Mouse (Mus musculus) A20 (cell line): ENCODE results near the gene Ddx58.

Experiments used
- DNase-seq: peaks from one replicate; pipeline ENCODE4 v3.0.0-alpha.2; 2011; ENCODE audit warnings: low read depth, low spot score

Gene Ddx58

DNA sequence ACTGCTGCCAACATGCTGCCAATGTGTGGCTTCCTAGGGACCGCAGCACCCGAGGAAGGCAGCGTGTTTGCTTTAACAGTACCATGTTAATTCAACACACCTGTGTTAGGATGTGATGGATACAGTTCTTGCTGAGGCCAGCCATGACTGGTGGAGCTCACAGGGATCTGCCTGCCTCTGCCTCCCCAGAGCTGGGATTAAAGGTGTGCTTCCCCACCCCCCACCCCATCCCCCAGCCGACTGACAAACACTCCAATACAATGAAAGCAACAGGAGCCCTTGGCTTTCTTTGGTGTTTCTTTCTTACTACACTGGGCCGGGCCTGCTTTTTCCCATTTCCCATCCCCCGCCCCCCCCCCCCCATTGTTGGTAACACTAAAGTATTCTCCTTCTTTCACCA, 5.4 kb downstream of the Ddx58 start:
- no peak for DNase-seq

DNA sequence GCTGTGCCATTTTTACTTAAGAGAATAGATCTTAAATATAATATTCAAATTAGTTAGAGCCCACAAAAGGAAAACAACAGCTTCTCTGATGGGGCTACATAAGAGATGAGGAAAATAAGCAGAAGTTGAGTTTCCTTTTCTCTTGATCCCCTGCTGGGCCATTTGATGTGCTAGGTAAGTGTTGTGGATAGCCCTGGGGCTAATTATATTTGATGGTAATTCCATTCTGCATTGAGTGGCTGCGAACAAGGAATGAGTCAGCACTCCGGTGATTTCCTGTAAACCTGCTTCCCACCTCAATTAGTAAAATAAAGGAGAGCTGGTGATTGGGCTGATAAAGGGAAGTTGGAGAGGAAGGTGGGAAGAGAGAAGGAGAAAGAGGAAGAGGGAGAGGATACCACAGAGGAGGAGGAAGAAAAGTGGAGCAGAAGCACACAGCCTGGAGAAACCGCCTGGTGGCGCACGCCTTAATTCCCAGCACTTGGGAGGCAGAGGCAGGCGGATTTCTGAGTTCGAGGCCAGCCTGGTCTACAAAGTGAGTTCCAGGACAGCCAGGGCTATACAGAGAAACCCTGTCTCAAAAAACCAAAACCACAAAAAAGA, 6.5 kb downstream of the Ddx58 start:
- DNase-seq, result peak; percentile 38

DNA sequence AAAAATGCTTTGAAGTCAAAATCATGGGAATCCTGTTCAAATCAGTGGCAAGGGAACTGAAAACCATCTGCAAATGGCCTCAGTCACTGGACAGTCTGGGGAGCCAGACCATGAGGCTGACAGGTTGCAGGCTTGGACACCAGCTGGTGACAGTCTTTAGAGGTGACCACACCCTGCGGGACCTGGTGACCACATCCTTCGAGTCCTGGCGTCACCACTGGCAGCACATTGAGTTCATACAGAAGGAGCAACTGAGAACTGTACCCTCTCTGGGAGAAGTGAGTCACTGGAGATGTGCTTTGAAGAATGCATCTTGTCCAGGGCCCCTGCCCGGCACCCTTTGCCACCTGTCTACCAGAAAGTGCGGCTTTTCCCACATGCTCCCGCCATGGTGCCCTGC, 9.9 kb downstream of the Ddx58 start:
- no peak for DNase-seq

DNA sequence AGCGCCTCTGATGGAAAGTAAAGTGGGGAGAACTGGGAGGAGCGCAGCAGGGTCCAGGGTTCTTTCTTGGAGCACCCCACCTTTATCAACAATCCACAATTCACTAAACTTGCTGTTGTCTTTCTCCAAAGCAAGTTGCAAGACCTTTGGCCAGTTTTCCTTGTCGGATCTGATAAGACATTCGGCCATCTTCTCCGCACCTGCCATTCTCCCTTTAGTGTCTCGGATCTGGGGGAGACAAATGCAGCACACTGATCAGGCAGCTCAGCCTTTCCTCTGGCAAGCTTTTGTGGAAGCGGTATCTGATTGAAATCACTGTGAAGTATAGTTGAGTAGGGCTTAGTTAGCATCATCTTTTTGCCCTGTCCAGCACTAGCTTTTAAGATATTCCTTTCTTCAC, 11.7 kb downstream of the Ddx58 start:
- DNase-seq, result no peak

DNA sequence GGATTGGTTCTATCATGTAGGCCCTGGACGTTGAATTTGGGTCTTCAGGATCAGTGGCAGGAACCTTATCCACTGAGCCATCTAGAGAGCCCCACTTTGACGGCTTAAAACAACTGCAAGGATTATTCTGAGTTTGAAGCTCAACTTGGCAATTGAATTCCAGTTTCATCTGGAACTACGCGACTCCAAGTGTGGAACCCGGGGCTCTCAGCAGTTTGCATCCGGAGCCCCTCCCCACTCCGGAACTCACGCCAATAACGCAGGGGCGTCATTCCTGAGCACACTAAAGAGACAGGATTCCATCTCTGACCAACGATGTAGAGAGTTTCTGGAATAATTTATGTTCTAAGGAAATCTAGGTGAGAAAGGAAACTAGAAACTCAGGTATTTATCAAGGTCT, 12.5 kb downstream of the Ddx58 start:
- no peak for DNase-seq

DNA sequence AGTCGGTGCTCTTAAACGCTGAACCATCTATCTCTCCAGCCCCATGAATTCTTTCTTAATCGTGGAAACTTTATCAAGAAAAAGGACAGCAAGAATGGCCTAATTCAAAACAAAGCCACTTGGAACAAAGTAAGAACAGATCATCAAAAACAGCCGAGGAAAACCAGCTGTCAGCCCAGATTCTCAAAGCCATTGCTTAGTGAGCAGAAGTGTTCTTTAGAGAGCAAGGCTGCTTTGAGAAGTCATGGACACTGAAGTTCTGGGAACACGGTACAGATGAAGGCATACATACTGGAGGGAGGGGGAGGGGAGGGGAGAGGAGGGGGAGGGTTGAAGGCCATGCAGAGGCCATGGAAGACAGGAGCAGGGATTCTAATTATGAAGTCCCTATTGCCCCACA, 13.5 kb downstream of the Ddx58 start:
- DNase-seq, result no peak

DNA sequence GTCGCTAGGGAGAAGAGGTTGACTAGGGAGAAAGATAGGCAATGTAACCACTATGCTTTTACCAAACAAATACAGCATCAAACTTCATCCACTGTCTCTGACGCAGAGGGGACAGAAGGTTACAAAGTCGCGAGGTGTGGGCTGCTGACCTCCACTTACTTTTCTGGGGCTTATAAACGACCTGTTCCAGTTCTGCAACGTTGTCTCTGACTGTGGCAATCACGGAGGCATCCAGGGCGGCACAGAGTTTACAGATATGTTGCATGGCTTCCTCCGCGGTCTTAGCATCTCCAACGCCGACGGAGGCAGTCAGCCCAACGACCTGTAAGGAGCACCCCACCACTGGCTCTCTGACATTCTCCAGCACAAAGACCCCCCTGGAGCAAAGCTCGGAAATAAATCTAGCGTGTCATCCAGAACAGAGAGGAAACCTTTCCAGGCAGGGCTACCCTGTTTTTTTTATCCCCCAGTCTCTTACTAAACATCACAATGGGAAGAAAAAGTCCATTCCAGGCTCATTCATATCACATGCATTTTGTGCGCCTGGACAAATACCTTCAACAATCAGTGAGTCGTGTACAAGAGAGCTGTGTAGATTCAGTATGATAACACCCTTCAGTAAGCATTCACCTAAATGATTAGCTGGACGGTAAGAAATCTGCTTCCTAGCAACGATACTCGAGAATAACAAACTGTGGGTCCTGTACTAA, 17.6 kb downstream of the Ddx58 start:
- DNase-seq, result no peak

DNA sequence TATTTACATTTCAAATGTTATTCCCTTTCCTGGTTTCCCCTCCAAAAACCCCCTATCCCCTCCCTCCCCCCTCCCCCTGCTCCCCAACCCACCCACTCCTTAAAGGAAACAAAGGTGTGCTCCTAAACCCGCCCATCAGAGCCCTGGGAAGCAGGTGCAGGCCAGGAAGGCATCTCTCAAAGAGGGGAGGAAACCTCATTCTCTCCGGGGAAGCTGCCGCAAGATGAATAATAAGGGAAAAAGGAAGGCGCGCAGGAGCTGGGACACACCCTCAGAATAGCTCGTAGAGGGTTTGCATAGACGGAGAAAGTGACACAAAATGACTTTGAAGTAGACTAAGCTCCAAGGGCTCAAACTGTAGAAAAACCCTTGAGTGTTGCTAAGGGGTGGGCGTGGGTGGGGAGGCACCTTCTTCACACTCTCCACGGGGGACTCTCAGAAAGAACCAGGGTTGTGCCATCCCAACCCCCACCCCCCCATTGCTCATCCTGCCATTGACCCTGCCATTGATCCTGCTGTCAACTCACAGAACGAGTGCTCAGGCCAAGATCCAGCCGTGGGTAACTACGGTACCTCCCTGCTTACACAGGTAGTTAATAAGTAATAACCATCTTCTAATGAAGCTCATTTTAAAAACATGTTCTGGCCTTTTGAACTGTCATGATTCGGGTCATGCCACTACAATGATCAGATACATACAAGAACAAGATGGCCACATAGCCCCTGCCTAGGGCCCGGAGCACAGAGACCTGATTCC, 18.4 kb downstream of the Ddx58 start:
- DNase-seq, result no peak

DNA sequence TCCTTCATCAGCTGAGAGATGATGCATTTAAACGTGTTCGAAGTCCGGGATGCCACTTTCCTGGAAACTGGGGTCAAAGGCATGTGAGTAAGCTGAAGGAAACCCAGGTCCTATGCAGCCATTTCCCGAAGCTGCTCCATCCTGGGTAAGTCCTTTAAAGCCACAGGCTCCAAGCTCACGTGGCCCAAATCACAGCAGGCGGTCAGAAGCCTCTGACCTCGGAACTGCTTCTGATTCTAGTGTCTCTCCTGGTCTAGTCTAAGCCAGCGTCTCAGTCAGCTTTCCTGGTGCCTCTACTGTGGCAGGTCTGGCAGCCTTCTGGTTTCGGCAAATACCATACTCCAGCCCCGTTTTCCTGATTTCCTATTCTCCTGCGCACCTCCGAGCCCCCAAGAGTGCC, 19.2 kb downstream of the Ddx58 start:
- DNase-seq, result no peak

DNA sequence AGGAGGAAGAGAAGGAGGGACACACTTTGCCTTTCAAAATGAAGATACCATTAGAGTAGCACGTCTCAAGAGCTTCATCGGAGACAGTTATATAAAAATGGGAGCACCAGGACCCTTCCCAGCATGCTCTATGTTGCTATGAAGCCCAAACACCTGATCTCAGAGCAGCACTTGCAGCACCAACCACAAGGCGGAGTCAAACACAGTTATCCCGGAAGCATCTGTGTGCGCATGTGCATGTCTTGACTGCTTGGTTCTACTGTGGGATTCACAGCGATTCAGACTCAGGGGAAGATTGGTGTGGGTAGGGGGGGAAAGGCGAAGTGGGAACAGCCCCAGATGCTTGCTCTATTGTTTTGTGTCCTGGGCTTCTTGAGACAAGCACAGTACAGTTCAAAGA, 21.2 kb downstream of the Ddx58 start:
- peak; percentile 82 for DNase-seq

DNA sequence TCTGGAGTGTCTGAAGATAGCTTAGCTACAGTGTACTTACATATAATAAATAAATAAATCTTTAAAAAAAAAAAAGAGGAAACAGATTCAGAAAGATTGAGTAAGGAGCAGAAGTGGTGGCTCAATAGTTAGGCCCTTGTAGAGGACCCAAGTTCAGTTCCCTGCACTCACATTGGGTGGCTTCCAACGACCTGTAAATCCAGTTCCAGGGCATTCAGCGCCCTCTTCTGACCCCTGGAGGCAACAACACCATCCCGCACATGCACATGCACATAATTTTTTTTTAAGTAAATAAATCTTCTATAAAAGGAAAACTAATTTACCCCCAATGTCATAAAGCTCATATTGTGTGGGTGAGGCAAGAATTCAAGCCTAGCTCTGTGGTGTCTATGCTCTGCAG, 21.7 kb downstream of the Ddx58 start:
- DNase-seq, result peak; percentile 44

DNA sequence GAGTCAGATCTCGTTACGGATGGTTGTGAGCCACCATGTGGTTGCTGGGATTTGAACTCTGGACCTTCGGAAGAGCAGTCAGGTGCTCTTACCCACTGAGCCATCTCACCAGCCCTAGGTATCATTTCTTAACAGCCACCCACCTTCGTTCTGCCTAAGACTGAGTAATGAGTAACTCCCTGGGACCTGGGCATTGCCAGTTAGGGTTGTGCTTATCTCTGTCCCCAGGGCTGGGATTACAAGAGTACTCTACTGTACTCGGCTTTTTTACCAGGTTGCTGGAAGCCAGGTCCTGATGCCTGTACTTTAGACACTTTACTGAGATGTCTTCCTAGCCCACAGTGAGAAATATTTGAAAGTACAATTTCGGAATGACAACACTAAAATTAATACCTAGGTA, 27.5 kb downstream of the Ddx58 start:
- no peak for DNase-seq

DNA sequence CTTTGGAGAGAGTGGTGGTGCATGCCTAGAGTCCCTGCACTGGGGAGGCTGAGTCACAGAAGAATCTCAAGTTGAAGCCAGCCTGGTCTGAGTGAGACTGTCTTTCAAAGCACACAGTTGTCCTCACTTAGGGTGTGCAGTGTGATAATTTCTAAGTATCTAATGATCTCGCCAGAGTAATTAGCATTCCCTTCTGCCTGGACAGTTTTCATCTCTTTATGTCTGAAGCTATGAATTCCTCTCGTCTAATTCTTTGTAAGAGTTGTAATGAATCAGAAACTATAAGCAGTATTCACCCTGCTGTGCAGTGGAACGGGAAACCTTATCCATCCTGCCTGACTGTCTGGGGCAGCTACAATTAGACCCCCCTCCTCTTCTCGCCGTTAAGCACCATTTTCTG, 31.9 kb downstream of the Ddx58 start:
- DNase-seq, result no peak

DNA sequence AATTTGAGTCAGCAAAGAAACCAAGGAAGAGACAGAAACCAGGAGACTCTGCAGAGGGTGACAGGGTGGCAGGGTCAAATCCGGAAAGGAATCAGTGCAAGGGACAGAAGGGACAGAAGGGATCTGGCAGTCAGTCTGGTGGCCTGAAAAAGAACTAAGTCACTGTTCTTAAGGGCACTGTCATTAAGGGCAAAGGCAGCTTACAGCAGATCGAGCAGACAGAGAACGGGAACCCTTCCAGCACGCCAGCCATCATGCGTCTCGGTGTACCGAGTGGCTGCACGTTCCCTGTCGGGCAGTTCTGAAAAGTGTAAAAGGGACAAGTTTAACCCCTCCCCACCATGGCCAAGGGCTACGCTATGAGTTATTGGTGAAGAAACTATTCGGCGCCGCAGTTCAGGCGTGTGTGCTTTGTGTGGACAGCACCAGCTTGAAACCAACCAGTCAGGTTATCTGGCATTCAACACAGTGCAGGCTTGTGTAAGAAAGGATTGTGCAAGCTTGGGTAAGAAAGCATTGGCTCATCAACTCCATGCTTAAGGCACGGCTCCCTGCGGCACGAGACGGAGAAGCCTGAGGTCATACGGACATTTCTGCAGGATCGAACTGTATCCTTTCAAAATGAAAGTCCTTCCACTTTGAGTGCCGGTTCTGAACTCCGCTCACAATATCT, 34.3 kb downstream of the Ddx58 start:
- DNase-seq, result no peak

DNA sequence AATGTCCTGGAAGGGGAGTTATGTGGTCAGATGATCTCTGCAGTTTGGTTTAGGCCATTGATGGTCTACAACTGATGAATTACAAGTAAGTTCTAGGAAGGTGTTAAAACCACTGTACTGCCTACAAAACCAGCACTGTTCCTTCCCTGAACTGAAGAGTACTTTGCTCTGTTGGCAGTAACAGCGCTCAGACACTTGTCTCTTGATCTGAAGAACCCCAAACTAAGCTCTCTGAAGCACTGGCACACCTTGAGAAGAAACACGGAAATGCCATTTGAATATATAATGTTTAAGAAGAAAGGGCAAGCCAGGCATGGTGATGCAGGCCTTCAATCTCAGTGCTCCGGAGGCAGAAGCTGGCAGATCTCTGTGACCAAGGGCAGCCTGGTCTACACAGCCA, 35.3 kb downstream of the Ddx58 start:
- no peak for DNase-seq

DNA sequence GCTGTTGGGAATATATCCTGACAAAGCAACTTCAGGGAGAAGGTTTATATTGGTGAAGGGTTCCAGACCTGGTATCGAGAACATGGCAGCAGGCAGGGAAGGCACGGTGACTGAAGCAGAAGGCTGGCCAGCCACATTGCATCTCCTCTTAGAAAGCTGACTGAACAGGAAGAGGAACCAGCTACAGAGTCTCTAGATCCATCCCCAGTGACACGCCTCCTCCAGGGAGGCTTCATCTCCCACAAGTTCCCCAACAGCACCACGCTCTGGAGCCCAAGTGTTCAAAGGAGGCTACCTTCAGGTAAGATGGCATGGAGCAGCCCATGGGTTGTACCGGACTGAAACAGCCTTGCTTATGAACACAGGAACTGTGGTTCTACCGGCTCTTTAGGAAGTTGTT, 37.4 kb downstream of the Ddx58 start:
- DNase-seq, result peak; percentile 8

DNA sequence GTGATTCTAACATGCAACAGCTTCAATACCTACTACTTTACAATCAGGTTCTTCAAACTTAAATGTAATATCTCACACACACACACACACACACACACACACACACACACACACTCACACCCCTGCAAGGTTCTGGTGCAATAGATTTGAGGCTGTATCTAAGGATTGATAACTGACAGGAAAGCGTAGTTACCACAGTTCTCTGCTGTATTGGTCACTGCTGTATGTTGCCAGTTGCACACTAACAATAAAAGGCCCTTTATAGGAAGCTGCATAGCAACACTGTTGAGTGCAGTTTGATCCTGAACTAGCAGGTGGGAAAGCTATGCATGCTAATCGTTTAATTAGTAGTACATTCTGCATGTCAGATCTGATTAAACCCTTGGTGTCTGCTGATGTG, 44.3 kb downstream of the Ddx58 start:
- DNase-seq, result no peak

DNA sequence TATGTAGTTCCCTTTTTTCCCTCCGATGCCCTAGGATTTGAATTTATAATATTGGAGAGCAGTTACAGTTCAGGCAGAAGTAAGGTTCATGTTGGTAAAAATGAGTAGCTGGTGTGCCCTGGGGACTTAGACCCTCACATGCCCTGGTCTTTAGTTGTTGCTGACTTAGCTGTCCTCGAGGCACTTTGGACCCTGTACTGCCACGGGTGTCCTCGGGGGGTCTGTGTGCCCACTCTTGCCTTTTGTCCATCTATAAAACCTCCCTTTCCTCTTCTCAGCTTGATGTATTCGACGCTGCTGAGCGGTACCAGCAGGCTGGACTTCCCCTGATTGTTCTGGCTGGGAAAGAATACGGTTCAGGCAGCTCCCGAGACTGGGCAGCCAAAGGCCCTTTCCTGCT, 46.2 kb downstream of the Ddx58 start:
- no peak for DNase-seq

DNA sequence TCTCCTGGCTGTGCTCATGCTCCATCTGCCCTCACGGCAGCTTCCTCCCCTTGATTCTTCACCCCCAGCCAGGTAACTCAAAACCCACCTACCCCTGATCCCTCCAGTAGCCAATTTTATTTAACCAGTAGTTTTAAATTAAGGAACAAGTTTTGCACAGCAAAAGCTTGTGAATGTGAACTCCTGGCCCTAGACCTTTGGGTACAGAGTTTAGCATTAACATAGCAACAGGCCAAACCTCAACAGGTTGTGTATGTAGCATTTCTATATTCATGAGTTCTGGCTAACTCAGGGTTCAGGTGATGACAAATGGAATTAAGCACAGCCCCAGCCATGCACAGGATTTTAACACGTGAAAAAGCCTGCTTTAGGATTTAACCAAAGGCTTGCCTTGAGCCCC, 47.4 kb downstream of the Ddx58 start:
- no peak for DNase-seq

DNA sequence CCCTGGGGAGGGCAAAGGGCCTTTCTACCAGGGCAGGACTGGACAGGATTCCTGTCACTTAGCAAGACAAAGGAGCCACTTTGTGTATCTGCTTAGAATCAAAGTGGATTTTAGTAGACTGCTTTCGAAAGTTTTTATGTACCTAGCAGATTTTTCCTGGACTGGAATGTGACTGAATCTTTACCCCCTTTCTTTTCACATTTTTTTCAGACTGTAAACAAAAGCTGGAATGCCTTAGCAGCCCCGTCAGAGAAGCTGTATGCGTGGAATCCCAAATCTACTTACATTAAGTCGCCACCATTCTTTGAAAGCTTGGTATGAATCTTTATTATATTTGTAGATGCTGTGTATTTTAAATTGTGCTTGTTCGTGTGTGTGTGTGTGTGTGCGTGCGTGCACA, 51.7 kb downstream of the Ddx58 start:
- no peak for DNase-seq

DNA sequence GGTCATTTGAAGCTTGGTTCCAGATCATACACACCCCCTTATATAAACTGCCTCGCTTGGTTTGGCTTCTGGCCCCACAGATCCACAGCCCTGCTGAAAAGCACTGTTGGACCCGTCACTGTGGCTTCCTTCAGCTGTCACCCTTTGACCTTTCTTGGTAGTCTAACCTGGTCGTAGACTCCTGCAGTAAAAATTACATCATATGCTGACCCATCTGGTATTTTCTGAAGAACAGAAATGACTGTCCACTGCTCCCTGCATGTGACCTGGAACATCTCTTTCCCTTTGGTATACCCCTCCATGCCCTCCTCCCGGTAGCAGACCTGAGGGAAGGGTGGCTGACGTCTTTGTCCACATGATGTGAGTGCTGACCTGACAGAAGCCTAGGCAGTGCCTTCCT, 55.2 kb downstream of the Ddx58 start:
- DNase-seq, result no peak

DNA sequence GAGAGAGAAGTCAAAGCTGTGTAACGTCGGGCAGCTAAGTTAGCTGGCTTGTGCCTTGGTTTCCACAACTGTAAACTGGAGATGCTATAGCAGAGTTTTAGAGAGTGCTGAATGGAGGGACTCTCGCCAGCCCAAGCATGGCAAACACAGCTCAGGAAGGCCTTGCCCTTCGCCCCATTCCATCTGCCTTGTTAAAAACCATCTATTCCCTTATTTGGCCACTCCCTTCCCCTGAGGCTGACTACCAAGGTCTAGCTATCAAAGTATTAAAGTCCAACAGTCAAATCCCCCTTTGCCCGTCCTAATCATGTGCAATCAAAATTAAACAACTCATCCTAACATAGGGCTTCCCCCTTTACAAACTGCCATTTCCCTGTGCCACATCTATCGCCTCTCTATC, 55.8 kb downstream of the Ddx58 start:
- DNase-seq, result no peak
